Mouse (Mus musculus): ENCODE data around the gene Axl. TPM values are rescaled to one million over a fixed set of nuclear protein-coding genes. Genes with fewer than 3 reads are reported as not detected.
"Not testable (repeated sequence)": the region's sequence is repeated elsewhere in the genome, so short reads cannot be mapped to it uniquely, and the experiment has no call there.

Gene Axl
- polyA plus RNA-seq, 1 experiment = 18.8 TPM

DNA sequence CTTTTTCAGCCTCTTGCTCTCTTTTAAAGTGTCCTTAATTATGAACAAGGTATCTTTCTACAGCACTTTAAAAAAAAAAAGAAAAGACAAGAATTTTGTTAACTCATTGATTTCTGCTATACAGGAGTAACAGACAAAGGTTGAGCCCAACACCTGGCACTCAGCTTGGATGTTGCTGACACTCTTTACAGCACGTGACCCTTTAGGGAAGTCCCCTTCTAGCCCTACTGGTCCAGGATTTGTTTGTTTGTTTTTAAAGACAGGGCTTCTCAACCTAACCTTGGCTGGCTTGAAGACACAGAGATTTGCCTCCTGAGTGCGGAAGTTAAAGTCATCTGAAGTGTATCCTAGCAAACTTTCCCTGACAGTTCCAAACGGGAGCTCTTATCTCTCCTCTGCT, 41.7 kb downstream of the Axl start:
- no peak for TF ChIP-seq POLR2A (IDR thresholded peaks at IDR 0.05; ENCODE audit: borderline replicate concordance, extremely low read depth, insufficient read depth, insufficient read length, poor library complexity, severe bottlenecking)
- no peak for TF ChIP-seq CTCF (IDR thresholded peaks at IDR 0.05; ENCODE audit: borderline replicate concordance, extremely low read depth, insufficient read depth, insufficient read length)
- DNase-seq (ENCODE audit: low read depth) = no peak

- no peak for TF ChIP-seq CTCF (IDR thresholded peaks at IDR 0.05; ENCODE audit: borderline replicate concordance, extremely low read depth, insufficient read depth, insufficient read length)
- no peak for TF ChIP-seq POLR2A (IDR thresholded peaks at IDR 0.05; ENCODE audit: borderline replicate concordance, extremely low read depth, insufficient read depth, insufficient read length, poor library complexity, severe bottlenecking)
- DNase-seq (ENCODE audit: low read depth) = no peak
These were observed 50.2 kb downstream of the Axl start for GRCm38 (mm10) chr7:25738277-25738676.

DNA sequence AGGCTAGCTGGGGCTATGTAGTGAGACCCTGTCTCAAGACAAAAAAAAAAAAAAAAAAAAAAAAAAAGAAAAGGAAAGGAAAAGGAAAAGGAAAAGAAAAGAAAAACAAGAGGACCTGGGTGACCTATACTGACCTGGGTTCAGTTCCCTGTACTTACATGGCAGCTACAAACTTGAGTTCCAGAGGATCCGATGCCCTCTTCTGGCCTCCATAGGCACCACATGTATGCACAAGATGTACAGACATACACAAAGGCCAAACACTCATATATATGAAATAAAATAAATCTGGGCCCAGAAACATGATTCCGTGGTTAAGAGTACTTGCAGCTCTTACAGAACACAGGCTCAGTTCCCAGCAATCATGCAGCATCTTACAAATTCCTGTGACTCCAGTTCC, 51.6 kb downstream of the Axl start:
- DNase-seq (ENCODE audit: low read depth) = no peak
- TF ChIP-seq POLR2A (IDR thresholded peaks at IDR 0.05; ENCODE audit: borderline replicate concordance, extremely low read depth, insufficient read depth, insufficient read length, poor library complexity, severe bottlenecking) (no peak), CTCF (IDR thresholded peaks at IDR 0.05; ENCODE audit: borderline replicate concordance, extremely low read depth, insufficient read depth, insufficient read length) (peak; percentile 36; the same call in 1 of the 2 replicates)

DNA sequence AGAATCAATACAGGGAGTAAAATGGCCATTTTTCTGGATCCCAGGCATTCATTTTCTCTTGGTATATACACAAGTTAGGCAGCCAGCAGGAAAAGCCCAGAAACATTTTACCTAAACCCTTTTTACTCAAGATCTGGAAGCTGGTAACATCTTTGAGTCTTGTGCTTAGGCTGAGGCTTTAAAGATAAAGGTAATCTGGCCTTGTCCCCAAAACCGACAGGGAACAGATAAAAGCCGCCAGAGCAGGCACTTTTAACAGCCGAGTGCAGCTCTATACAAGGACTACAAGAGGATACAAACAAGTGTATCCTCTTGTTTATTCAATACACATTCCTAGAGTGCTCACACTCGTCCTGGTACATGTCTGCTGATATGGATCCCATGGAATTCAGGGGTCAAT, 53.5 kb downstream of the Axl start:
- DNase-seq (ENCODE audit: low read depth) = no peak
- TF ChIP-seq POLR2A (IDR thresholded peaks at IDR 0.05; ENCODE audit: borderline replicate concordance, extremely low read depth, insufficient read depth, insufficient read length, poor library complexity, severe bottlenecking) (no peak), CTCF (IDR thresholded peaks at IDR 0.05; ENCODE audit: borderline replicate concordance, extremely low read depth, insufficient read depth, insufficient read length) (no peak)

DNA sequence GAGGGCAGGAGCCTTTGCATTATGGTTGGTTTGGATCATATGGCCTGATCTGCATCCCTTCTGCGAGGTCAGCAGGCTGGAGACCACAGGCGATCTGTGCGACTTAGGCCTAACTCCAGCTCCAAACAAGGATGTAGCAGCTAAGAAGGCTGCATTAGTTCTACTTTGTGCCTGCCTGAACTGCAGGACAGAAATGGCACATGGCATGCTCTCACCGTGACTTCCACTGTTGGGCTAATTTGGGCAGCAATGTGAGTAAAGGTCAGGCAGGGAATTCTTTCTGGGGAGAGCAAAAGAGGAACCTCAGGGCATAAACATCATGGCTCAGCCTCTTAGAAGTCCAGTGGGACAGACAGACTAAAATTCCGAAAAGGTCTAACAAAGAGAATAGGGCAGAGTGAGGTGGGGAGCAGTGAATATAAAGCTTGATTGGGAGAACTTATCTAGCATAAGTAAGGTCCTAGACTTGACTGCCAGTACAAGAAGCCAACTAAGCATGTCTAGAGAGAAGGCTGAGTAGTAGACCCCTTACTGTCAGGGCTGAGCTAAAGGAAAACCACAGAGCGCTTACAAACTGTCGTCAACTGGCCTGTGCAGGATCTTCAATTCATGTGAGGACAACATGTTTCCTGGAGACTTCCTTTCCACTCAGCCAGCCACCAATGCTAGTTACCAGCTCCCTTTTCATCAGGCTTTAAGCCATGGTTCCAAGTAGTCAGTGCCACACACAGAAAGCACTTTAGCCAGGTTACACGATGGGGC, 57.0 kb downstream of the Axl start:
- no peak for DNase-seq (ENCODE audit: low read depth)
- TF ChIP-seq POLR2A (IDR thresholded peaks at IDR 0.05; ENCODE audit: borderline replicate concordance, extremely low read depth, insufficient read depth, insufficient read length, poor library complexity, severe bottlenecking) (no peak), CTCF (IDR thresholded peaks at IDR 0.05; ENCODE audit: borderline replicate concordance, extremely low read depth, insufficient read depth, insufficient read length) (no peak)

DNA sequence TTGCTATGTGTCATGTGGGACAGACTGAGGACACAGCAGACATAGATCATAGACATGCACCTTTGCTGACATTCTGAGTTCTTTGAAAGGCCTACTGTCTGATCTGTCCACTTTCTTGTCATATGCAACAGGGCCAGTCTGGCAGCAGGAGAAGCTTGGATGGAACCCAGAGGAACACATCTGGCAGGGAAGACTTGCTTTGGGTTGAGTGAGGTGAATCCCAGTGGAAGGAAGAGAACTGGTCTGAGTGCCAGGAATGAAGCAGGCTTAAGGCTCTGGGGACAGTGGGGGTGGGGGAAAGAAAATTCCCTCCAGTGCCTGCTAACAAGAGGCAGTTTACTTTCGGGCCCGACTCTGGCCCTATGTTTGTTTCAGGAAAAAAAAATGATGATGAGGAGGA, 58.6 kb downstream of the Axl start:
- TF ChIP-seq CTCF (IDR thresholded peaks at IDR 0.05; ENCODE audit: borderline replicate concordance, extremely low read depth, insufficient read depth, insufficient read length) (no peak), POLR2A (IDR thresholded peaks at IDR 0.05; ENCODE audit: borderline replicate concordance, extremely low read depth, insufficient read depth, insufficient read length, poor library complexity, severe bottlenecking) (no peak)
- no peak for DNase-seq (ENCODE audit: low read depth)

GRCm38 (mm10) chr7:25729396-25729795, 59.1 kb downstream of the Axl start:
- no peak for DNase-seq (ENCODE audit: low read depth)
- TF ChIP-seq POLR2A (IDR thresholded peaks at IDR 0.05; ENCODE audit: borderline replicate concordance, extremely low read depth, insufficient read depth, insufficient read length, poor library complexity, severe bottlenecking) (no peak), CTCF (IDR thresholded peaks at IDR 0.05; ENCODE audit: borderline replicate concordance, extremely low read depth, insufficient read depth, insufficient read length) (no peak)

DNA sequence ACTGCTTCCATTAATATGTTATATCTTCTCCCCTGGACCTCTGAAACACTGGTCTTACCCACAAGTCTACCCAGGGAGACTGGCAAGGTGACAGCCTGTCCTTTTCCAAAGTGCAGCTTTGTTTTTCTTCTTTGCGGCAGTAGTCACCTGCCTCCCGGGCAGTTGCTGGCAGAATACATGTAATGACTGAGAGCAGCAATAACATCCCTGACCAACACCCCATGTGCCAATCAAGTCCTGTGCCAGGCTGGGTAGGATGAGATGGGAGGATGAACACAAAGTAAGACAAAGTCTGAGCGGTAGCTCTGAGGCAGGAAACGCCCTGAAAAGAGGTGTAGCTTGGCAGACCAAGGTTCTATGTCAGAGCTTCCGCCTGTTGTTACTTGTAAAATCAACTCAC, 60.7 kb downstream of the Axl start:
- TF ChIP-seq CTCF (IDR thresholded peaks at IDR 0.05; ENCODE audit: borderline replicate concordance, extremely low read depth, insufficient read depth, insufficient read length) = no peak
- TF ChIP-seq POLR2A (IDR thresholded peaks at IDR 0.05; ENCODE audit: borderline replicate concordance, extremely low read depth, insufficient read depth, insufficient read length, poor library complexity, severe bottlenecking) = no peak
- DNase-seq (ENCODE audit: low read depth) = no peak

GRCm38 (mm10) chr7:25725886-25726285, 62.6 kb downstream of the Axl start:
- no peak for TF ChIP-seq CTCF (IDR thresholded peaks at IDR 0.05; ENCODE audit: borderline replicate concordance, extremely low read depth, insufficient read depth, insufficient read length)
- TF ChIP-seq POLR2A (IDR thresholded peaks at IDR 0.05; ENCODE audit: borderline replicate concordance, extremely low read depth, insufficient read depth, insufficient read length, poor library complexity, severe bottlenecking) = no peak

DNA sequence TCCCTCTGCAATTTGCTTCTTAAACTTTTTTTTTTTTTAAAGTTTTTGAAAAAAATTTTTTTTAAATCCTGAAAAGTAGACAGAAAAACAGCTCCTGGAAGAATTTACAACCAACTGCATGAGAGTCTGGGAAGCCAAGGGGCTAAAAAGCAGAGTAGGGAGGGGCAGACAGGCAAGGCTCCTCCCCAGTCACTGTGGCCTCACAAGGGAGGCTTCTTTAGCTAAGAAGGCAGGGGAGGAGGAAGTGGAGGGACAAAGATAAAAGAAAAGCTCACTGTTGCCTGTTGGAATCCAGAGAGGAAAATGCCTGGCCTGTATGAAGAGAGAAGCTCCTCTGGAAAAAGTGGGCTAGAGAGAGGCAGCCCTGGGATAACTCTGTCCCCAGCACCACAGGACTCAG, 66.7 kb downstream of the Axl start:
- not testable (repeated sequence) for DNase-seq (ENCODE audit: low read depth)

More at GRCm38 (mm10) chr7:25725886-25726285, 62.6 kb downstream of the Axl start:
- no peak for DNase-seq (ENCODE audit: low read depth)

- TF ChIP-seq CTCF (IDR thresholded peaks at IDR 0.05; ENCODE audit: borderline replicate concordance, extremely low read depth, insufficient read depth, insufficient read length) = no peak
- TF ChIP-seq POLR2A (IDR thresholded peaks at IDR 0.05; ENCODE audit: borderline replicate concordance, extremely low read depth, insufficient read depth, insufficient read length, poor library complexity, severe bottlenecking) = no peak
- DNase-seq (ENCODE audit: low read depth) = no peak
These were observed 67.7 kb downstream of the Axl start for GRCm38 (mm10) chr7:25720760-25721159.

- DNase-seq (ENCODE audit: low read depth) = peak; percentile 81
- peak; percentile 97 for TF ChIP-seq CTCF (IDR thresholded peaks at IDR 0.05; ENCODE audit: borderline replicate concordance, extremely low read depth, insufficient read depth, insufficient read length)
- no peak for TF ChIP-seq POLR2A (IDR thresholded peaks at IDR 0.05; ENCODE audit: borderline replicate concordance, extremely low read depth, insufficient read depth, insufficient read length, poor library complexity, severe bottlenecking)
These were observed 68.5 kb downstream of the Axl start for GRCm38 (mm10) chr7:25719761-25720610.
